Mouse (Mus musculus): ENCODE results near the gene Slc44a5.

GRCm38 (mm10) chr3:154172593-154172965 is 199.3 kb downstream of the Slc44a5 start:
- TF ChIP-seq ZNF384 (IDR thresholded peaks at IDR 0.05; ENCODE audit: low read depth, low read length) (no peak), MAFK (IDR thresholded peaks at IDR 0.05; ENCODE audit: insufficient read depth, low read depth, low read length) (no peak), CHD2 (IDR thresholded peaks at IDR 0.05; ENCODE audit: low read depth, low read length) (no peak), ZC3H11A (IDR thresholded peaks at IDR 0.05; ENCODE audit: borderline replicate concordance, low read depth, low read length) (no peak)
